Mouse (Mus musculus) stomach, embryonic 15.5 days (tissue): ENCODE measurements at regions not wholly inside any gene's neighbourhood (a gene's known extent, or its start where the extent isn't known, plus 50 kb on each side); places are given as distances from the start of the nearest gene placed in this dataset.

Experiments
- ATAC-seq: fragments of 200-750 bp; cut with Nextera tagmentation; 2 replicates; pipeline ENCODE4 v1.8.0; 2017; ENCODE audit warnings: low read depth, moderate number of reproducible peaks, moderate TSS enrichment; ENCODE audit not compliant: insufficient read depth, low FRiP score
- H3K27ac ChIP-seq: fragments of 300-500 bp; sonication (generic); 2 replicates; pipeline ENCODE4 v1.5.1; 2015; ENCODE audit warnings: mild to moderate bottlenecking, inconsistent platforms
- H3K27me3 ChIP-seq: fragments of 300-500 bp; sonication (generic); replicated peaks from 2 replicates; pipeline ENCODE4 v1.6.1; 2015; ENCODE audit warnings: inconsistent platforms
- H3K36me3 ChIP-seq: fragments of 300-500 bp; sonication (generic); 2 replicates; pipeline ENCODE4 v1.6.1; 2015; ENCODE audit warnings: inconsistent platforms
- H3K4me1 ChIP-seq: fragments of 300-500 bp; sonication (generic); 2 replicates; pipeline ENCODE4 v1.6.1; 2015; ENCODE audit warnings: inconsistent platforms
- H3K4me2 ChIP-seq: fragments of 300-500 bp; sonication (generic); 2 replicates; pipeline ENCODE4 v1.6.1; 2015; ENCODE audit warnings: mild to moderate bottlenecking, inconsistent platforms
- H3K4me3 ChIP-seq: fragments of 300-500 bp; sonication (generic); replicated peaks from 2 replicates; pipeline ENCODE4 v1.5.1; 2015; ENCODE audit warnings: inconsistent platforms
- H3K9ac ChIP-seq: fragments of 300-500 bp; sonication (generic); 2 replicates; pipeline ENCODE4 v1.6.1; 2015; ENCODE audit warnings: inconsistent platforms
- H3K9me3 ChIP-seq: fragments of 300-500 bp; sonication (generic); 2 replicates; pipeline ENCODE4 v1.6.1; 2016; ENCODE audit warnings: inconsistent platforms
- WGBS: fragments of 180-500 bp; shearing (Covaris S2); methylation state at CpG from one replicate; pipeline ENCODE4 v1.1.7; 2015; 5-methylcytosine and 5-hydroxymethylcytosine counted together

- no peaks in the 10 kb centered on the region for H3K27me3 ChIP-seq
- no peak overlapping the region for H3K27ac ChIP-seq
- H3K4me2 ChIP-seq, result no peak overlapping the region
- H3K9ac ChIP-seq, result no peak overlapping the region
- ATAC-seq, result no peak
- no peaks in the 10 kb centered on the region for H3K36me3 ChIP-seq
- H3K4me1 ChIP-seq, result no peaks in the 10 kb centered on the region
- no peak overlapping the region for H3K4me3 ChIP-seq
- H3K9me3 ChIP-seq, result no peaks in the 10 kb centered on the region
- 84% methylated on average over 1 of the region's 1 CpGs for WGBS
Measured at GRCm38 (mm10) chr9:112821940-112822339, 586.2 kb upstream of the Arpp21 start.

DNA sequence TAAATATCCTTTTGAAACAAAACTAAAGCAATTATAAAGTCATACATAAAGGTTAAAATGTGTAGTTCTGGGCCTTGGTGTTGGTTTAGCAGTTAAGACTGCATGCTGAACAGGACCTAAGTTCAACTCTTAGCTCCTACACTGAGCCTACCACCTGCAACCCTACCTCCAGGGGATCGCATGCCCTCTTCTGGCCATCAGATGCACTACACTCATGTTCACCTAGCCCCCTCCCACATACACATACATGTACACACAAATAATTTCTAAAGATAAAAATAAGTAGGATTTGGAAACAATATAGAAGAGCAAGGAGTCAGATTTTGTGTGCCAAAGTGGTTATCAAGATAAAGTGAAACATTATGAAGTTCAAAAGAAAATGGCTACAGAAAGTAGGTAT lies 576.2 kb upstream of the Arpp21 start:
- no peak overlapping the region for H3K27ac ChIP-seq
- no peaks in the 10 kb centered on the region for H3K4me1 ChIP-seq
- H3K36me3 ChIP-seq, result no peaks in the 10 kb centered on the region
- ATAC-seq, result no peak
- H3K9ac ChIP-seq, result no peak overlapping the region
- H3K4me3 ChIP-seq, result no peak overlapping the region
- WGBS, result 50% methylated on average over 1 of the region's 1 CpGs
- no peak overlapping the region for H3K4me2 ChIP-seq
- H3K27me3 ChIP-seq, result no peaks in the 10 kb centered on the region
- H3K9me3 ChIP-seq, result no peaks in the 10 kb centered on the region

GRCm38 (mm10) chr9:112799583-112800220 lies 564.0 kb upstream of the Arpp21 start:
- 75% methylated on average over 2 of the region's 2 CpGs for WGBS
- H3K9me3 ChIP-seq, result no peaks in the 10 kb centered on the region
- H3K27ac ChIP-seq, result no peak overlapping the region
- ATAC-seq, result no peak
- no peaks in the 10 kb centered on the region for H3K4me1 ChIP-seq
- no peak overlapping the region for H3K9ac ChIP-seq
- H3K4me2 ChIP-seq, result no peak overlapping the region
- H3K27me3 ChIP-seq, result no peaks in the 10 kb centered on the region
- H3K36me3 ChIP-seq, result no peaks in the 10 kb centered on the region
- no peak overlapping the region for H3K4me3 ChIP-seq

DNA sequence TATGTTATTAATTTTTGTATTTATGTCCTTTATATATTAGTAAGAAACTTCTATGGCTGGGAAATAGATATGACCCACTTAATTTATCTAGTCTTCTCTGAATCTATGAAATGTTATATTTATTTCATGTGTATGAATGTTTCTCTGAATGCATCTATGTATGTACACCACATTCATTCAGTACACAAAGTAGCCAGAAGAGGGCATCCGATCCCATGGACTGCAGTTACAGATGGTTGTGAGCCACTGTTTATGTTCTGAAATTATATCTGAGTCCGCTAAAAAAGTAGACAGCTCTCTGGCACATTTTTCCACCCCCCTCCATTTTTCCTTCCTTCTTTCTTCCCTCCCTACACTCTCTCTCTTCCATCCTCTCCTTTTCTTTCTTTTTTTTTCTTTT lies 557.8 kb upstream of the Arpp21 start:
- Histone ChIP-seq H3K27ac (no peak overlapping the region), H3K4me3 (no peak overlapping the region), H3K9ac (no peak overlapping the region), H3K36me3 (no peaks in the 10 kb centered on the region), H3K4me2 (no peak overlapping the region), H3K9me3 (no peaks in the 10 kb centered on the region), H3K27me3 (no peaks in the 10 kb centered on the region), H3K4me1 (no peaks in the 10 kb centered on the region)
- 58% methylated on average over 2 of the region's 2 CpGs for WGBS
- no peak for ATAC-seq

- H3K27me3 ChIP-seq, result no peaks in the 10 kb centered on the region
Measured at GRCm38 (mm10) chr9:112771981-112772380, 536.2 kb upstream of the Arpp21 start.

GRCm38 (mm10) chr9:112744616-112745015 lies 508.9 kb upstream of the Arpp21 start:
- no peak overlapping the region for H3K4me2 ChIP-seq
- H3K27me3 ChIP-seq, result no peaks in the 10 kb centered on the region
- H3K27ac ChIP-seq, result no peak overlapping the region
- no peak overlapping the region for H3K4me3 ChIP-seq
- no peaks in the 10 kb centered on the region for H3K9me3 ChIP-seq
- no peak for ATAC-seq
- H3K9ac ChIP-seq, result no peak overlapping the region
- no peaks in the 10 kb centered on the region for H3K4me1 ChIP-seq
- 53% methylated on average over 5 of the region's 5 CpGs for WGBS
- H3K36me3 ChIP-seq, result no peaks in the 10 kb centered on the region

More at GRCm38 (mm10) chr9:112771981-112772380, 536.2 kb upstream of the Arpp21 start:
- no peak overlapping the region for H3K4me3 ChIP-seq
- H3K27ac ChIP-seq, result no peak overlapping the region
- H3K9ac ChIP-seq, result no peak overlapping the region
- 69% methylated on average over 3 of the region's 3 CpGs for WGBS
- H3K9me3 ChIP-seq, result no peaks in the 10 kb centered on the region
- no peak overlapping the region for H3K4me2 ChIP-seq
- no peak for ATAC-seq
- H3K4me1 ChIP-seq, result no peaks in the 10 kb centered on the region
- no peaks in the 10 kb centered on the region for H3K36me3 ChIP-seq

GRCm38 (mm10) chr9:112743871-112744590 lies 508.3 kb upstream of the Arpp21 start:
- Histone ChIP-seq H3K27ac (no peak overlapping the region), H3K36me3 (no peaks in the 10 kb centered on the region), H3K4me2 (no peak overlapping the region), H3K9ac (no peak overlapping the region), H3K9me3 (no peaks in the 10 kb centered on the region), H3K4me3 (no peak overlapping the region), H3K4me1 (no peaks in the 10 kb centered on the region), H3K27me3 (no peaks in the 10 kb centered on the region)
- no peak for ATAC-seq
- WGBS, result 68% methylated on average over 1 of the region's 1 CpGs

DNA sequence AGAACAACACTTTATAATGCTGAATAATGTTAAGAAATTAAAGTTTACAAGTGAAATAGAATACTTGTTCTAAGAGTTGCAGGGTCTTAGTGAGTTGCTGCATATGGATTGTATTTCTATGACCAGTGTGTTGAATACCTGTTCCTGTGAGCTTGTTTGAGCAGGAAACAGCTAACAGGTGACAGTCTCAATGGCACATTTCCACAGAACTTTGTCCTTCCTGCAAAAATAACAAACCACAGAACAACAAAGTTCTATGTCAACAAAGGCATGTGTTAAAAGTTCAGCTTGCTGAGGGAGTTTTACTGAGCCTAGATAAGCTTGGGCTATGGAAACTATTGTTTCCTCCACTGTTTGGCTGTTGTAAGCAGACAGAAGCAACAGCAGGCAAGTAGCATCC lies 500.0 kb upstream of the Arpp21 start:
- no peak for ATAC-seq
- Histone ChIP-seq H3K4me3 (no peak overlapping the region), H3K36me3 (no peaks in the 10 kb centered on the region), H3K27ac (no peak overlapping the region), H3K4me2 (no peak overlapping the region), H3K27me3 (no peaks in the 10 kb centered on the region), H3K9ac (no peak overlapping the region), H3K4me1 (no peaks in the 10 kb centered on the region), H3K9me3 (no peaks in the 10 kb centered on the region)

- H3K4me3 ChIP-seq, result no peak overlapping the region
- no peaks in the 10 kb centered on the region for H3K36me3 ChIP-seq
- no peaks in the 10 kb centered on the region for H3K9me3 ChIP-seq
- ATAC-seq, result no peak
- H3K27ac ChIP-seq, result no peak overlapping the region
- H3K27me3 ChIP-seq, result no peaks in the 10 kb centered on the region
- H3K4me1 ChIP-seq, result no peaks in the 10 kb centered on the region
- no peak overlapping the region for H3K4me2 ChIP-seq
- H3K9ac ChIP-seq, result no peak overlapping the region
- WGBS, result 38% methylated on average over 8 of the region's 8 CpGs
Measured at GRCm38 (mm10) chr9:112725523-112725922, 489.8 kb upstream of the Arpp21 start.

GRCm38 (mm10) chr9:112725103-112725502 lies 489.4 kb upstream of the Arpp21 start:
- Histone ChIP-seq H3K4me2 (no peak overlapping the region), H3K9me3 (no peaks in the 10 kb centered on the region), H3K27ac (no peak overlapping the region), H3K9ac (no peak overlapping the region), H3K4me3 (no peak overlapping the region), H3K27me3 (no peaks in the 10 kb centered on the region), H3K4me1 (no peaks in the 10 kb centered on the region), H3K36me3 (no peaks in the 10 kb centered on the region)
- WGBS, result 48% methylated on average over 4 of the region's 4 CpGs
- ATAC-seq, result no peak

DNA sequence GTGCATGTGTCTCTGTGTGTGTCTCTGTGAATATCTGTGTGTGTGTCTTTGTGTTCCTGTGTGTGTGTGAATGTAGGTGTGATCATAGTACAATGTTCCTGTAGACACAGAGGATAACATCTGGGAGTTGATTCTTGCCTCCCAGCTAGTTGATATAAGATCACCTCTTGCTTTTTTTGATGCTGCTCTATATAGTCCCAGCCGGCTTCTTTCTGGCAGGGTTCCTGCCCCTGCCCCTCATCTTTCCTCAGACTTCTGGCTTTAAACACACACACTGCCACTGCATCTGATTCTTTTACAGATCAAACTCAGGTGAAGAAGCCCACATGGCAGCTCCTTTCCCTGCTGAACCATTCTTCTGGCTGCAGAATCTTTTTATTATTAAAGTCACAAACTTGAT lies 487.6 kb upstream of the Arpp21 start:
- H3K9ac ChIP-seq, result no peak overlapping the region
- 68% methylated on average over 1 of the region's 1 CpGs for WGBS

GRCm38 (mm10) chr9:112722501-112722900 lies 486.8 kb upstream of the Arpp21 start:
- Histone ChIP-seq H3K36me3 (no peaks in the 10 kb centered on the region), H3K9ac (no peak overlapping the region), H3K27me3 (no peaks in the 10 kb centered on the region), H3K4me1 (no peaks in the 10 kb centered on the region), H3K9me3 (no peaks in the 10 kb centered on the region), H3K4me2 (no peak overlapping the region), H3K27ac (no peak overlapping the region), H3K4me3 (no peak overlapping the region)
- ATAC-seq, result no peak
- 74% methylated on average over 4 of the region's 4 CpGs for WGBS

More for the DNA sequence above, 487.6 kb upstream of the Arpp21 start:
- Histone ChIP-seq H3K4me3 (no peak overlapping the region), H3K4me2 (no peak overlapping the region), H3K4me1 (no peaks in the 10 kb centered on the region), H3K27me3 (no peaks in the 10 kb centered on the region), H3K9me3 (no peaks in the 10 kb centered on the region), H3K27ac (no peak overlapping the region), H3K36me3 (no peaks in the 10 kb centered on the region)
- no peak for ATAC-seq
